Mouse (Mus musculus) embryonic facial prominence, embryonic 14.5 days (tissue): Measurements from ENCODE around the gene Serpina3i. TPM values are rescaled to one million over a fixed set of nuclear protein-coding genes. Genes with fewer than 3 reads are reported as not detected.

Source experiments
- polyA plus RNA-seq: library from polyadenylated mRNA; unstranded; fragments of >200 nt; fragmentation: Nextera tagmentation; extraction: Ambion mirVana; gene quantifications from 2 replicates; pipeline ENCODE4 v1.2.1, GENCODE M21; 2014

Gene Serpina3i
- polyA plus RNA-seq, 1 experiment from 2014 or later: 0.35 TPM

Other genes with a start within 250 kb of the Serpina3i start
- 0.54 and 0.82 TPM in 2 replicates for gene Serpina9, start 249.4 kb upstream of the Serpina3i start, polyA plus RNA-seq
- gene Serpina12, start 218.7 kb upstream of the Serpina3i start, polyA plus RNA-seq: 0.07 TPM in 1 of 2 replicates, not detected in the other
- gene Serpina5, start 162.0 kb upstream of the Serpina3i start, polyA plus RNA-seq: not detected in 2 replicates
- not detected in 2 replicates for gene Serpina3a, start 150.4 kb upstream of the Serpina3i start, polyA plus RNA-seq
- gene Serpina3b, start 135.1 kb upstream of the Serpina3i start, polyA plus RNA-seq: not detected in 2 replicates
- not detected in 2 replicates for gene Serpina3c, start 109.3 kb upstream of the Serpina3i start, polyA plus RNA-seq
- gene Serpina3f, start 48.6 kb upstream of the Serpina3i start, polyA plus RNA-seq: 0.09 and 0.13 TPM in 2 replicates
- 4.1 and 4.5 TPM in 2 replicates for gene Serpina3g, start 26.9 kb upstream of the Serpina3i start, polyA plus RNA-seq
- 0.31 TPM in 1 of 2 replicates, not detected in the other for gene Serpina3j, start 51.4 kb downstream of the Serpina3i start, polyA plus RNA-seq
- gene Serpina3k, start 75.4 kb downstream of the Serpina3i start, polyA plus RNA-seq: not detected in 2 replicates
- gene Serpina3m, start 75.4 kb downstream of the Serpina3i start, polyA plus RNA-seq: not detected in 2 replicates
- 0.60 and 0.63 TPM in 2 replicates for gene Serpina3n, start 143.6 kb downstream of the Serpina3i start, polyA plus RNA-seq
- 12.4 and 12.5 TPM in 2 replicates for gene Gsc, start 210.2 kb downstream of the Serpina3i start, polyA plus RNA-seq